In the genomic region with DNA sequence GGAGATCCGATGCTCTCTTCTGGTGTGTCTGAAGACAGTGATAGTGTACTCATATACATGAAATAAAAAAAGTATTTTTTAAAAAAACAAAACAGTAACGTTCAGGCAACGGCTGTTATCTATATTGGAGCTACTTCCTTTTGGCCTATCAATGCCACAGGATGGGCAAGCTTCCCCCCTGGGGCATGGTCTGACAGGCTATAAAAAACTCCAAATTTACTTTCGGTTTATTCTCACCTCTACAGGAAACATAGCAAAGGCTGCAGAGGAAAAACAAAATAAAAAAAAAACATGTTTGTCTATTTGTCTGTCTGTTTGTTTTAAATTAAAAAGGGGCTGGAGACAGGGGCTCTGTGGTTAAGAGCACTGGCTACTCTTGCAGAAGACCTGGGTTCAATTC, we compare ENCODE assay signal across 14 mouse cellular contexts. TPM values are rescaled to one million over a fixed set of nuclear protein-coding genes. Genes with fewer than 3 reads are reported as not detected.
DNase-seq lines count a peak whose midpoint lies in the region; ATAC-seq and TF ChIP-seq lines count a peak whose summit lies in the region.
"Had no signal": no experiment of that assay in that cellular context is flagged by ENCODE, and none has a peak within 500 bp of the region (broad histone marks: within the 10 kb centered on the region; RNA-seq: fewer than 3 reads in every experiment).

No protein-coding gene starts in this region.

- H3K27ac ChIP-seq in bone marrow macrophage, adult 2 months (ENCODE audit: insufficient read depth, low read depth, low read length), result 0 out of 2 replicates have a peak overlapping the region, but pooled peaks have one; percentile 13
- H3K27ac ChIP-seq: left cerebral cortex, adult 2 months had no signal

- no peak for TF ChIP-seq POLR2A in bone marrow macrophage, adult 2 months (IDR thresholded peaks at IDR 0.05; ENCODE audit: borderline replicate concordance, low read depth, low read length)

- no peak for TF ChIP-seq CTCF in bone marrow macrophage, adult 2 months (IDR thresholded peaks at IDR 0.05; ENCODE audit: low read depth, low read length)

- ATAC-seq in CD4-positive, CD25-positive, alpha-beta regulatory T cell, adult 4 months, result peak; percentile 13
- ATAC-seq in megakaryocyte-erythroid progenitor cell, adult 5-6 weeks (replicated peaks; ENCODE audit: low FRiP score, low TSS enrichment, poor library complexity, severe bottlenecking), result peak; percentile 38; the same call in 1 of the 2 replicates

- no peak overlapping the region for H3K4me3 ChIP-seq in bone marrow macrophage, adult 2 months (ENCODE audit: insufficient read depth, low read length)
- H3K4me3 ChIP-seq: left cerebral cortex, adult 2 months had no signal

- peaks cover 32% of the 10 kb centered on the region for H3K4me1 ChIP-seq in bone marrow macrophage, adult 2 months (ENCODE audit: control insufficient read depth, insufficient read depth, low read length)

- peak; percentile 36 for DNase-seq in lung, postnatal 25 days (ENCODE audit: low spot score)
- no peak for DNase-seq in lung, postnatal 10 days
- DNase-seq in ovary, postnatal 36 days (ENCODE audit: low spot score), result no peak
- no peak for DNase-seq in neural tube, embryonic 10.5 days (ENCODE audit: extremely low spot score, low spot score)
- DNase-seq: adrenal gland, postnatal 14 days; cerebellum, adult 11-12 months; gastrocnemius, postnatal 36 days; midbrain, embryonic 14.5 days; spleen, adult 18-20 months had no signal

RNA-seq across cellular contexts. Expression of gene Vps26a, which starts 16.7 kb away (rescaled TPM):
- polyA plus RNA-seq in CD4-positive, CD25-positive, alpha-beta regulatory T cell, adult 4 months (2017; shearing (Covaris generic)), result 10 to 100 TPM; 70.9 to 80.0 TPM
- 110 and 117 TPM in 2 replicates for polyA plus RNA-seq in bone marrow macrophage, adult 2 months (2012; ENCODE audit: insufficient read depth, insufficient read length, missing spikeins)
- total RNA-seq in megakaryocyte-erythroid progenitor cell, adult 5-6 weeks (2014; fragmentation: Nextera tagmentation), result 44.1 and 55.2 TPM in 2 replicates
- total RNA-seq in megakaryocyte-erythroid progenitor cell, adult 5-6 weeks (2017), result 75.5 and 79.0 TPM in 2 replicates

RNA-seq across cellular contexts. Expression of gene Srgn, which starts 23.9 kb away (rescaled TPM):
- 1,000 to 10,000 TPM; 1,323 to 1,460 TPM for polyA plus RNA-seq in CD4-positive, CD25-positive, alpha-beta regulatory T cell, adult 4 months (2017; shearing (Covaris generic))
- polyA plus RNA-seq in bone marrow macrophage, adult 2 months (2012; ENCODE audit: insufficient read depth, insufficient read length, missing spikeins), result 253 and 281 TPM in 2 replicates
- 322 and 332 TPM in 2 replicates for total RNA-seq in megakaryocyte-erythroid progenitor cell, adult 5-6 weeks (2014; fragmentation: Nextera tagmentation)
- total RNA-seq in megakaryocyte-erythroid progenitor cell, adult 5-6 weeks (2017), result 732 and 1,011 TPM in 2 replicates

RNA-seq across cellular contexts. Expression of gene Supv3l1, which starts 53.8 kb away (rescaled TPM):
- 10 to 100 TPM in 1 of 2 experiments, 1 to 10 TPM in 1; 8.4 to 11.7 TPM for polyA plus RNA-seq in CD4-positive, CD25-positive, alpha-beta regulatory T cell, adult 4 months (2017; shearing (Covaris generic))
- 9.4 and 14.4 TPM in 2 replicates for polyA plus RNA-seq in bone marrow macrophage, adult 2 months (2012; ENCODE audit: insufficient read depth, insufficient read length, missing spikeins)
- 61.9 and 63.9 TPM in 2 replicates for total RNA-seq in megakaryocyte-erythroid progenitor cell, adult 5-6 weeks (2014; fragmentation: Nextera tagmentation)
- total RNA-seq in megakaryocyte-erythroid progenitor cell, adult 5-6 weeks (2017), result 60.6 and 72.4 TPM in 2 replicates

RNA-seq across cellular contexts. Expression of gene 4930507D05Rik, which starts 54.1 kb away (rescaled TPM):
- not detected for polyA plus RNA-seq in CD4-positive, CD25-positive, alpha-beta regulatory T cell, adult 4 months (2017; shearing (Covaris generic))
- polyA plus RNA-seq in bone marrow macrophage, adult 2 months (2012; ENCODE audit: insufficient read depth, insufficient read length, missing spikeins), result not detected in 2 replicates
- total RNA-seq in megakaryocyte-erythroid progenitor cell, adult 5-6 weeks (2014; fragmentation: Nextera tagmentation), result 1.2 and 1.4 TPM in 2 replicates
- total RNA-seq in megakaryocyte-erythroid progenitor cell, adult 5-6 weeks (2017), result 0.99 and 1.2 TPM in 2 replicates
- total RNA-seq: gastrocnemius, postnatal 36 days had no signal
- polyA plus RNA-seq: liver, adult 2 months had no signal
